ENCODE assay signal across 9 mouse cellular contexts in genomic region chr4:137866206-137866863, GRCm38 (mm10). TPM values are rescaled to one million over a fixed set of nuclear protein-coding genes. Genes with fewer than 3 reads are reported as not detected.
A peak's percentile ranks its signal among the peaks of the same experiment; 100 is the strongest.
DNase-seq lines count a peak whose midpoint lies in the region; ATAC-seq and TF ChIP-seq lines count a peak whose summit lies in the region.
"Had no signal": no experiment of that assay in that cellular context is flagged by ENCODE, and none has a peak within 500 bp of the region (broad histone marks: within the 10 kb centered on the region; RNA-seq: fewer than 3 reads in every experiment).

No protein-coding gene starts in this region.

- no peak overlapping the region for H3K9ac ChIP-seq in embryonic facial prominence, embryonic 11.5 days (replicated peaks; ENCODE audit: low read length)
- H3K9ac ChIP-seq in midbrain, postnatal 0 days (replicated peaks; ENCODE audit: low read length, poor library complexity, severe bottlenecking), result no peak overlapping the region

- no peak overlapping the region for H3K27ac ChIP-seq in embryonic facial prominence, embryonic 11.5 days (replicated peaks; ENCODE audit: low read depth, low read length)
- H3K27ac ChIP-seq in midbrain, postnatal 0 days (ENCODE audit: low read depth, low read length), result peak overlapping the region; percentile 44

- no peak overlapping the region for H3K4me3 ChIP-seq in embryonic facial prominence, embryonic 11.5 days (ENCODE audit: low read depth, low read length)
- H3K4me3 ChIP-seq in midbrain, postnatal 0 days (ENCODE audit: low read depth, low read length), result no peak overlapping the region; the same call in 1 of the 2 replicates

- DNase-seq in heart, adult 11 months, result peak; percentile 97
- DNase-seq in heart, postnatal 4 days, result no peak
- peak; percentile 45 for DNase-seq in embryonic facial prominence, embryonic 11.5 days (ENCODE audit: low spot score)
- peak; percentile 30 for DNase-seq in kidney, postnatal 14 days
- DNase-seq in midbrain, postnatal 0 days (ENCODE audit: low spot score), result peak; percentile 73
- DNase-seq in ovary, postnatal 36 days (ENCODE audit: low spot score), result no peak
- no peak for DNase-seq in layer of hippocampus, adult 11-12 months (ENCODE audit: low spot score)

- WGBS in embryonic facial prominence, embryonic 11.5 days, result 39% methylated on average over 19 of the region's 19 CpGs
- 26% methylated on average over 19 of the region's 19 CpGs for WGBS in midbrain, postnatal 0 days

- no peaks in the 10 kb centered on the region for H3K36me3 ChIP-seq in embryonic facial prominence, embryonic 11.5 days (replicated peaks; ENCODE audit: control insufficient read depth, insufficient read depth, low read depth, low read length)
- no peaks in the 10 kb centered on the region for H3K36me3 ChIP-seq in midbrain, postnatal 0 days (ENCODE audit: insufficient read depth, low read length)
- H3K36me3 ChIP-seq: G1E had no signal

- ATAC-seq in CD4-positive, CD25-positive, alpha-beta regulatory T cell, adult 4 months, result peak; percentile 60
- no peak for ATAC-seq in embryonic facial prominence, embryonic 11.5 days (replicated peaks; ENCODE audit: insufficient number of reproducible peaks, low FRiP score, low TSS enrichment, low read depth)
- peak; percentile 42 for ATAC-seq in midbrain, postnatal 0 days (ENCODE audit: low FRiP score)

- H3K4me1 ChIP-seq in embryonic facial prominence, embryonic 11.5 days (ENCODE audit: control insufficient read depth, insufficient read depth, low read length), result peaks cover 5% of the 10 kb centered on the region
- H3K4me1 ChIP-seq in midbrain, postnatal 0 days (ENCODE audit: insufficient read depth, low read length), result peaks cover 34% of the 10 kb centered on the region

- no peak for TF ChIP-seq CTCF in midbrain, postnatal 0 days (IDR thresholded peaks at IDR 0.05)

- no peak overlapping the region for H3K4me2 ChIP-seq in embryonic facial prominence, embryonic 11.5 days (ENCODE audit: low read depth, low read length)
- peak overlapping the region; percentile 39 for H3K4me2 ChIP-seq in midbrain, postnatal 0 days (ENCODE audit: low read depth, low read length, poor library complexity, severe bottlenecking)

- H3K9me3 ChIP-seq in embryonic facial prominence, embryonic 11.5 days (replicated peaks; ENCODE audit: control insufficient read depth, low read length), result no peaks in the 10 kb centered on the region
- no peaks in the 10 kb centered on the region for H3K9me3 ChIP-seq in midbrain, postnatal 0 days (ENCODE audit: low read length)
- H3K9me3 ChIP-seq: G1E had no signal

- H3K27me3 ChIP-seq in embryonic facial prominence, embryonic 11.5 days (ENCODE audit: control insufficient read depth, insufficient read depth, low read length), result no peaks in the 10 kb centered on the region
- no peaks in the 10 kb centered on the region for H3K27me3 ChIP-seq in midbrain, postnatal 0 days (ENCODE audit: insufficient read depth, low read length)

RNA-seq across cellular contexts. Expression of gene Ece1, which starts 4.3 kb away (rescaled TPM):
- total RNA-seq in heart, postnatal 4 days (2021), result 100 to 1,000 TPM; 119 to 133 TPM
- polyA plus RNA-seq in CD4-positive, CD25-positive, alpha-beta regulatory T cell, adult 4 months (2017; shearing (Covaris generic)), result 10 to 100 TPM; 15.9 to 23.4 TPM
- 32.2 and 38.0 TPM in 2 replicates for polyA plus RNA-seq in embryonic facial prominence, embryonic 11.5 days (2014; fragmentation: Nextera tagmentation; extraction: Ambion mirVana)
- total RNA-seq in midbrain, postnatal 0 days (2014; rRNA removed), result 36.3 and 51.9 TPM in 2 replicates
- polyA plus RNA-seq in midbrain, postnatal 0 days (2015; fragmentation: Nextera tagmentation; extraction: Ambion mirVana), result 23.2 and 23.7 TPM in 2 replicates

Comparison
In these comparisons a context has a peak if more than half of its experiments do, and no peak if none do; other contexts are left out.
1. DNase-seq: peak in heart, adult 11 months (single experiment), embryonic facial prominence, embryonic 11.5 days (single experiment), kidney, postnatal 14 days (single experiment) and midbrain, postnatal 0 days (single experiment); none in heart, postnatal 4 days (single experiment), ovary, postnatal 36 days (single experiment) and layer of hippocampus, adult 11-12 months (single experiment).